Mouse (Mus musculus) embryo, embryonic 11 days (tissue): ENCODE results near the gene Tmem39b.
A peak's percentile ranks its signal among the peaks of the same experiment; 100 is the strongest.
"Not testable (repeated sequence)": the region's sequence is repeated elsewhere in the genome, so short reads cannot be mapped to it uniquely, and the experiment has no call there.

ENCODE experiments used
- DNase-seq: peaks from one replicate; pipeline ENCODE4 v3.0.0-alpha.2; 2015

The Tmem39b gene

DNA sequence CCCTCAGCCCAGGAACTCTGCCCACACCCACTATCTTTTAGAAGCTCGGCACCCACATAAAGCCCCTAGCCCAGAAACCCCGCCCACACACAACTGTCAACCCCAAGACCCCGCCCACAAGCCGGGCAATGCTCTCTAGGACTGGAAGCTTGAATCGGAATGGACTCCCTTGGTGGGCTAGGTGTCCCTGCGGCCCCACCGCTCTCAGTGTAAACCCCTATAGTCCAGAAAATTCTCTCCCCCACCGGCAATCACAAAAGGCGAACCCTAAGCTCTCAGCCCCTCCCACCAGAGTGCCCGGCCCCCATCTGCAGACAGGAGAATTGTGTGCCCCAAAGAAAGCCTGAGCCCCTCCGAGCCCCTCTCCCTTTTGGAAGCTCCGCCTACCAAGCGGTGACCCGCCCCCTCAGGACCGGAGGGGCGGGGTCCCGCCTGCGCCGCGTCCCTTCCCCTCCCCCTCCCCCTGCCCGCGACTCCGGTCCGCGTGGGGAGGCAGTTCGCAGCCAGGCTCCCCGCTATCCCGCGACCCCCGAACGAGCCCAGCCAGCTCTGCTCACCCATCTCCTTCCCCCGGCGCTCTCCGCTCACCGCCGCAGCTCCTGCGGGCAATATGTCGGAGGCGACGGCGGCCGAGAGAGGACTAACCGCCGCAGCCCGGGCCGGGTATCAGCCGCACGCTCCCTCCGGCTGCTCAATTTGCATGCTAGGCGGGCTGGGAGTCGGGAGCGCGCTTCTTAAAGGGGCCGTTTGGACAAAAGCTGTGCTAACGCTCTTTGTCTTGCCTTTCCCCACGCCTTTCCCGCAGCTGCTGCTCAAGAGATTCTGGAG is at the start of gene Tmem39b:
Gene Tmem39b, minus strand, starts transcription at position 681 of the 828 bp plus-strand sequence.
- DNase-seq: peak; percentile 97

DNA sequence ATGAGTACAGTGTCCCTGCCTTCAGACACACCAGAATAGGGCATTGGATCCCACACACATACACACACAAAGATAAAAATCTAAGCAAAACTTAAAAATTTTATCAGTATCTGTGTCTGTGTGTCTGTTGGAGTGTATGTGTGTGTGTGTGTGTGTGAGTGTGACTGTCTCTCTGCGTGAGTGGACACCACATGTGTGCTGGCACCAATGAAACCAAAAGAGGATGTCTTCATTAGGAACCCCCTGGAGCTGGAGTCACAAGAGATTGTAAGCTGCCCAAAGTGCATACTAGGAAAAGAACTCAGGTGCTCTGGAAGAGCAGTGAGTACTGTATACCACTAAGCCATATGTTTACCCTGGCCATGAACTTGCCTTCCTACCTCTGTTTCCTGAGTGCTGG is 49.5 kb upstream of the Tmem39b start:
- no peak for DNase-seq

DNA sequence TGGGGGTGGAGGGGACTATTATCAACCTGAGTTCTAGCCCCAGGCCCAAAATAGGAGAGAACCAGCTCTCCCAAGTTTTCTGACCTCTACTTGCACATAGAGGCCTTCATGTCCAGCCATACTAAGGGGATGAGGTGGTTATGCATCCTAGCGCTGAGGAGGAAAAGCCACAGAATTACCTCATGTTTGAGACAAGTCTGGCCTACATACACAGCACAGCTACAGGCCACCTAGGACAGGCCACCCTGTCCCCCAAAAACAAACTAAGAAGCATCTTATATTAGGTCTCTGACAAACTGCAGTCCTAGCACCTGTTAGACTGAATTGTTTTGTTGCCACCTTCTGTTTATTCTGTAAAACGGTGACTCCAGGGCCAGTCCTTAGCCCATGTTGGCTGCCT is 46.9 kb upstream of the Tmem39b start:
- no peak for DNase-seq

DNA sequence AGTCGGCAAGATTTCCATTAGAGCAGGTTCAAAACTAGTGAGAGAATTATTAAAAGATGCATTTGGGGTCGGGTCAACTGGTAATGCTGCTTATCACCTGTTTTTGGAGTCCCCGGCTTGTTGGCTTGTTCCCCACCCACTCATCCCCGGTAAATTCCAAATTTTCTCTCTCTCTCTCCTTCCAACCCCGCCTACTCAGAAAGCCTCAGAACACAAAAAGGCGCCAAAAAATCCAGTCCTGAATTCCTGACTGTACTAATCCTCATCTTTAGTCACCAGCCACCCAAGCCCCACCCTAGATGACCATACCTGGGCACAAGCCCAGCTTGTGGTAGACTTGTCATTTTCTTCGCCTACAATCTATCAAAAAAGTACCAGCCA is 46.4 kb upstream of the Tmem39b start:
- DNase-seq: peak; percentile 65

DNA sequence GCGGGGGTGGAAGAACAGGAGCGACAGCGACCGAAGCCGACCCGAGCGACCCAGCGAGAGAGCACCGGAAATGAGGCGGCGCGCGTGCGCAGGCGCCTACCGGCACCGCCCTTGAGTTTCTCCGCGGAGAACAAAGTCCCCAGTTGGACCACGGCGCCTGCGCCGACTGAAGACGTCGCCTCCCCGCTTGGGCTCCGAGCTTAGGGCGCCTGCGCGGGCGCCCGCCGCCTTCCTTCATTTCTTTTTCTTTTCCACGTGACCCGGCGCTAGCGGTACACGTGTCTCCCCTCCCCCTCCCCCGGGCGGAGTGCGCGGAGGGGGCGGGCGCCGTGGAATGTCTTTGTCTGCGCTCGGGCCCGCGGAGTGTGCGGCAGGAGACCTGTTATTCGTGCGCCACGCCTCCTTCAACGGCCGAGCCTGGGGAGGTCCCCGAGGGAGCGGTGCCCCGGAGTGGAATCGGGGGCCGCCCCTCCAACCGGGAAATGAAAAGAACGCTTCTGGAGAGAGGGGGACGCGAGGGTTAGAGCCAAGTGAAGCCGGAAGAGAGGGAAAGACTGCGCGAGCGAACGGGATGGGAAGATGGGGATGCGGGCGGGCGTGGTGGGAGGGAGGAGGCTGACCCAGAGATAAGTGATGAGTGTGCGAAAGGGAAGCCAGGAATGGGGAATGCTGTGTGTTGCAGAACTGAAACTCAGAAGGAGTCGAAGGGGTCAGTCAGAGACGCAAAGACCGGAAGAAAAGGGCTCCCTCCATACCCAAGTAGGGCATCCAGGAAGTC is 45.8 kb upstream of the Tmem39b start, which contains the start of gene Khdrbs1:
Gene Khdrbs1, minus strand, starts transcription at position 72 of the 778 bp plus-strand sequence.
- DNase-seq: peak; percentile 100

DNA sequence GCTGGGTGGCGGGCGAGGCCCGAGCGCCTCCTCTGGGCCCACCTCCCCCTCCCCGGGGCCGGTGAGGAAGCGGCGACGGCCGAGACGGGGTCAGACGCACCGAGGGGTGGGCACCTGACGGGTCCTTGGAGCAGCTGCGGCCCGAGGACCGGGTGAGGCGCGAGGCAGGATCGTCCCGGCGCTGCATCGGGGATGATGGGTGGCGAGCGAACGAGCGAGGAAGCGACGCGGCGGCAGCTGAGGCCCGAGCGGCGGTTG is 45.3 kb upstream of the Tmem39b start:
- no peak for DNase-seq

DNA sequence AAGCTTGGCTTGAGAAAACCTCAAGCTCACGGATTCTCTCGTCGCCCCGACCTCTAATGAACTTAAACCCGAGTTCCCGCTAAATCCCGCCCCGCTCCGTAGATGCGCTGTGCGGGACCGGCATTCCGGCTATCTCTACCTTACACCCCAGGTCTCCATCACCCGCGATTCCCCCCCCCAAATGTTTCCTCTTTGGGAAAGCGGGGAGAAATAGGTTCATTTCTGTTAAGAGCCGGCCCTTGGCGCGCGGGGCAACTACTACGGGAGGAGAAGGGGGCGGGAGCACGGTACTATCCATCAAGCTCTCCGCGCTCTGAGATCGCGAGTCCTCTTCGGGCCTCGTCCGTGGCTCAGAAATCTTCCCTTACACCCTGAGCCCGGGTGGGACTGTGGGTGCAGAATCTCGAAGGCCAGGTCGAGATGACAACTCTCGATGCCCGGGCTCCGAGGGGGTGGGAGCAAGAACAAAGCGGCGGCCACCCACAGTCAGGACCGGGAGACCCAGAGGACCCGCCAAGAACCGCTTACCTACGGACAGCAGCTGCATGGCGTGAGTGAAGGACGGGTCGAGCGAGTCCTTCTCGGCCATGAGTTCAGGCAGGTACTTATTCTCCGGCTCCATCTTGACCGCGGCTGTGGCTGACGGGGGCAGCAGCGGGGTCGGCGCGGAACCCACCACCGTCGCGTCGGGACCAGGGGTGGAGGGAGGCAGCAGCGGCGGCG is 44.8 kb upstream of the Tmem39b start:
- peak; percentile 68 for DNase-seq

DNA sequence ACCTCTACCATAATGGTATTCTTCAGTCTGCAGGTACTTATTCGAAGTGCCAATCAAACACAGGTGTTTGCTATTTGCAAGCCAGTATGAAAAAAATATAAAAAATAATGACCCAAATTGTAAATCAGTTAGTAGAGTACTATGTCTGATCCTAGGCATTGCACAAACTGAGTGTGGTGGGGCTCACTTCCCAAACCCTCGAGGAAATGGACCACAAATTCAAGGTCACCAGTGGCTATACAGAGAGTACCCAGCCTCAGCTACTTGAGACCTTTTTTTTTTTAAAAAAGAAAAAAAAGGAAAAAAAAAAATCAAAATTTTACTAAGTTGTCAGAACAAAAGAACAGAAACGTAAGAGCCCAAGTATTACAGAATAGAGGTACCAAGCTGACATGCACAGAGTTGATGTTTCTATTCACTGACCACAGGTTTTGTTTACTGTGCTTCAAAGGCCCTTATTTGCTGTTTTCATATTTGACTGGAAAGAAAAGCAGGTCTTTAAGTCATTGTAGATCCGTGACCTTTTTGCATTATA is 42.5 kb upstream of the Tmem39b start:
- no peak for DNase-seq

DNA sequence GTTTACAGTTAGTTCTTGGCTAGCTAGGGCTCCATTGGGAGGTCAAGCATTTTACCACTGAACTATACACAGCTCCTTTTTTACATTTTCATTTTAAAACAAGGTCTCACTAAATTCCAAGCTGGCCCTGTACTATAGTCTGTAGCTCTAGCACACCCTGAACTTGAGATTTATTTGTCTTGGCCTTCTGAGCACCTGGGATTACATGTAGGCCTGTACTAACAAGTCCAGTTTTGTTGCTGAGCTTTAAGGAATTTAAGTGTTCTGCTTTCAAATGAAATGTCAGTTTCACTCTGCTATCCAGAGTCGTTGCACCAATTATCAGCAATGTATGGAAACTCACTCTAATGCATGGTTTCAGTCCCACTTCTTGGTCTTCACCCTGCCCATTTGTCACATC is 39.5 kb upstream of the Tmem39b start:
- no peak for DNase-seq

DNA sequence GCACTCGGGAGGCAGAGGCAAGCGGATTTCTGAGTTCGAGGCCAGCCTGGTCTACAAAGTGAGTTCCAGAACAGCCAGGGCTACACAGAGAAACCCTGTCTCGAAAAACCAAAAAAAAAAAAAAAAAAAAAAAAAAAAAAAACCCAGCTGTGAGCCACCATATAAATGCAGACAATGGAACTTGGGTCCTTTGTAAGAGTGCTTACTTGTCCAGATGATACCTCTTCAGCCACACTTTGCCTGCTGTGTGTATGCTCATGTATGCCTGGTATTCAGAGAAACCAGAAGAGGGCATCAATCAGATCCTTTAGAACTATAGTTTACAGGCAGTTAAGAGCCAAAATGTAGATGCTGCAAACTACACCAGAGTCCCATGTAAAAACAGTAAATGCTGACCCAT is 38.8 kb upstream of the Tmem39b start:
- not testable (repeated sequence) for DNase-seq

DNA sequence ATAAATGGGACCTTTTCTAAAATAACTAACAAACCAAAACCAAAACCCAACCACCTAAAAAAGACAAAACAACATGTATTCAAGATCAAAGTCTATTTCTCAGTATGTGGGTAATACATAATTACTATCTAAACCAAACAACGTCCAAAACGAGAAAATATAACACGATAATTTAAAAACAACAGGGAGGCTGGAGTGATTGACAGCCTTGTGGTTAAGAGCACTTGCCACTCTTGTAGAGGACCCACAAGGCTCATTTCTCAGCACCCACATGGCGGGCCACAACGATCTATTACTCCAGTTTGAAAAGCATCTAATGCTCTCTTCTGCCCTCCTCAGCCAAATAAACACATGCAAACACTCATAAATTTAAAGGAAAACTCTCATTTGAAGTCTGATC is 34.8 kb upstream of the Tmem39b start:
- no peak for DNase-seq

DNA sequence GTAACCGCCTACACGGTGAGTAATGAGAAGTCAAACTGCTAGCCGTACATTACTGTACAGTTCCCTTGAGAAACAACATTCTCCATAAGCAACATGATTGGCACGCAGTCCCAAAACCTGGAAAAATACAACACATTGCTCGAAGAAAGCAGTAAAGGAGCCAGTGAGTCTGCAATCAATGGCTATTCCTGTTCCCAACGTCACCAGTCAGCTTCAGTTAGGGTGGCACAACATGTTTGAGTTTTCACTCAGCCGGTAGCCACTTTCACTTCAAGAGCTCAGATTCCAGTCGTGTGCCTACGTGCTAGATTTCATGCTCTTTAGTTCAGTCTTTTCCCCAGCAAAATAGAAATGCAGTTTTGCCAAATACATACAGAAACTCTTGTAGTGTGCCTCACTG is 19.7 kb upstream of the Tmem39b start:
- DNase-seq: no peak

DNA sequence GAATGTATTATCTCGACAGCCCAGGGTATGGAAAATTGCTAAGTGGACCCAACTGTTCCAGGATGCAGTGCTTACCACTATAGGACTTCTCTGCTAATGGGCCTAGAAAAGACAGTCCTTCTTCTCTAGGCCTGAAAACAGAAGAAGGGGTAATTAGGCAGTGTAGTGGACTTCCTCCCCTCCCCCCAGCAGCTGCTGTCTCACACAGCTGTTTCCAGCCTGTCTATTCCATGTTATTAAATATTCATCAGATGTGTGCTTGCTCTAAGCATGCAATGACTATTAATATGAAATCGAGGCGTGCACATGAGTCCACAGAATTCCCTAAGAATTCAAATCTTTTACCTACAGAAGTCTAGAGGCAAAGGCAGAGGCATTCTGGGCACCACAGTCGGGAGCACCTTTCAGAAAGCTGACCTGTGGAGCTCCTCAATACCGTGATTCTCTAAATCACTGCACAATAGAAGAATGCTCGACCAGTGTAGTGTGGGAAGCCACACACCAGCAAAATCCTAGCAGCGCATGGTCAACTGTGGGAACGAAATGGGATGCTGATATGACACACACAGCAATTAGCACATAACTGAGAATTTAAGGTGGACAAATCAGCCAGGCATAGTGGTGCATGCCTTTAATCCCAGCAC is 13.0 kb upstream of the Tmem39b start:
- peak; percentile 18 for DNase-seq

DNA sequence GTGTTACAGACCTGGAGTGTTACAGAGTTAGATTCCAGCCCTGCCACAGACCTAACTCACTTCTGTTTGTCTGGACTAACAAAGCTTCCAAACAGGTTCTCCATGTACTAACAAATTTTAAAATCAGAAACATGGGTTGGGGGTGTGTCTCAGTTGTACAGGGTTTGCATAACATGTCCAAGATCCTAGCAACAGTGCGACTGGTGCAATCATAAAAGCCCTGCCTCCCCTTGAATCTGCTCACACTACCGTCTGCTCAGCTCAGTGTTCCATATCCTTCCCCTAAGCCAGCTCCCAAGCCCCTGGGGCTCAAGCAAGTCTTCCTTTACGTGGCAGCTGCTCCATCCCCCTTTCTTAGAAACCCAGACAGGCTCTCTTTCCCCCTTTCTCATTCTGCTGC is 10.1 kb upstream of the Tmem39b start:
- no peak for DNase-seq

DNA sequence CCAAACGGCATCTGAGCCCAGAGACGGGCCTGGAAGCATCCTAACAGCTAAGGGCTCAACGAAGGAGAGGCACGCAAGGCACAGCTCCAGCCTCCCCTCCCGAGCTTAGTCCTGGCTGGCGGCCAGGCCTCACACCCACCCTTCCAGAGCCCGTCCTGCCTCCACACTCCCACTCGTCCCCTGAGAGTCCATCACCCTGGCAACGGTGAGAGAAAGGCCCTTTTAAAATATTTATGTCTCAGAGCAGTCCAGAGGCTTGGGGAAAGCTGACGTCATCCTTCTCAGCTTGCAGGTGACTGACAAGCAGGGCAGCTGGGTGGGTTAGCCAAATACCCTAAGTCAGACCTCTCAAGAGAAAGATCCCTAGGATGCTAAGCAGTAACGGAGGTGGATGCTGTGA is 5.8 kb upstream of the Tmem39b start:
- DNase-seq: peak; percentile 82

DNA sequence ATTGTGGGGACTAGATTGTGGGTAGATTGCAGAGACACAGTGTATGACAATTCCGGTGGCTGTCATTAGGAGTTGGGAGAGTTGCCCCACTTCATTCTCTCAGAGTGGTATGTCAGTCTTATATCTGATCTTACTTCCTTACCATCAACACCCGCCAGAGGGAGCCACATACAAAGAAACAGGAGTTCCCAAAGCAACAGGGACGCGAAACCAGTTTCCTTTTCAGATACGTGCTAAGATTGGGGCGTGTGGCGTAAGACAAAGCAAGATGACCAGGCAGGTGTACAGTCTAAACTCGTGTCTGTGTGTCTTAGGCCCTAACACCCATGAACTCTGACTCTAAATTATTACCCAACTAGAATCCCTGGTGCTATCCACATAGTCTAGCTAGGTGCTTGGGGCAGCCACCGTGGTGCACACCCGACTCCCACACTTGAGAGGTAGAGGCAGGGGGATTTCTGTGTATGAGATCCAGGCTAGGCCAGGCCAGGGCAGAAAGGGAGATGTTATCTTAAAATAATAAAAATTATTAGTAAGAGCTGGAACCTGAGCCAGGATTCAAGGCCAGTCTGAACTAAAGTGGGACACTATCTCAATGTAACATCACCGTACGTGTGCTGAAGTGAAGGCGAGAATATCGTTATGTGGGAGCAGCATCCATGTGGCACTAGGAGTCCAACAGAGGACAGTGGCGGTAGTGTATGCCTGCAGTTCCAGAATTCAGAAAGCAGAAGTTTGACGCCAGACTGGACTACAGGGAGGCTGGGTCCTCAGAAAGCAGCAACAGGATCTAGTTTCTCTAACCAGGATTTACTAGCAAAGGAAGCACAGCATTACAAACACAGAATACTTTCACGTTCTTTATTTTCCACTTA is 5.1 kb upstream of the Tmem39b start:
- peak; percentile 88 for DNase-seq

DNA sequence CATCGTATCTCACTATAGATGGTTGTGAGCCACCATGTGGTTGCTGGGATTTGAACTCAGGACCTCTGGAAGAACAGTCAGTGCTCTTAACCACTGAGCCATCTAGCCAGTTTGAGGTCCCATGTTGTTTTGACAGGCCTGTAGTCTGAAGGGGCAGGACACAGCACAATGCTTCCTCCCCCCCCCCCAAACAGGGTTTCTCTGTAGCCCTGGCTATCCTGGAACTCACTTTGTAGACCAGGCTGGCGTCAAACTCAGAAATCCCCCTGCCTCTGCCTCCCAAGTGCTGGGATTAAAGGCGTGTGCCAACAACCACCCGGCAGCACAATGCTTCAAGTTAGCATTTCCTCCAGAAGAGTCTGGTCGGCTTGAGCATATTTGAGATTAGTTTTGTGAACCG is 4.0 kb upstream of the Tmem39b start:
- not testable (repeated sequence) for DNase-seq

DNA sequence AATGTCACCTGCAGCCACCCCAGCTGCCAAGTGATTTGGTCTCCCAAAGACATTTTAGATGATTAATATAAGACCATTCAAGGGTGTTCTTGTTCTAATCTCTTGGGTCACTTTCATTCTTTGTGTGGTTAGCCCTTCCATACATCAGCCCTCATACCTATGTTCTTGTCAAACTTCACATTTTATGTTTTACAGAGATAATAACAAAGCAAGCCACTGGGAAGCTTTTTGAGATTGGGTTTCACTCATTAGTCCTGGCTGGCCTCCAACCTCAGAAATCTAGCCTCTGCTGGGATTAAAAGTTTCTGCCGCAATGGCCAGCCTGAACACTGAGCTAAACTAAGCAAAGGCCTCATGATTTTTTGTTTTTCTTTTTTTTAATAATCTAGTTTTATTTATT is 3.6 kb upstream of the Tmem39b start:
- no peak for DNase-seq

DNA sequence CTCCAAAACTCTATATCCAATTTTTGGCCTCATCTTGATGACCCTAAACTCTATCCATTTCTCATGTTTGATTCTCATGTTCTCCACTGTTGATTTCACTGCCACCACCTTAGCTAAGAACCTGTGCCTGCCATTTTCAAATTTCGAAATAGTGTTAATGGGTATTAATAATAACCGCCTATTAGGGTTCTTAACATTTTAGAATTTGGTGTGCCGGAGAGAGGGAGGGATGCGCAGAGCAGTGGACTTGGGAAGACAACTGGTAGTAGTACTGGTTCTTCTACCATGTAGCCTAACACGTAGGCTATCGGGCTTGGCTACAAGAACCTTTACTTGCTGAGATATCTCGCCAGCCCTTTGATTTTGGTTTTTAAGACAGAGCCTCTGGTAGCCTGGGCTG is 553 bp upstream of the Tmem39b start:
- peak; percentile 22 for DNase-seq

DNA sequence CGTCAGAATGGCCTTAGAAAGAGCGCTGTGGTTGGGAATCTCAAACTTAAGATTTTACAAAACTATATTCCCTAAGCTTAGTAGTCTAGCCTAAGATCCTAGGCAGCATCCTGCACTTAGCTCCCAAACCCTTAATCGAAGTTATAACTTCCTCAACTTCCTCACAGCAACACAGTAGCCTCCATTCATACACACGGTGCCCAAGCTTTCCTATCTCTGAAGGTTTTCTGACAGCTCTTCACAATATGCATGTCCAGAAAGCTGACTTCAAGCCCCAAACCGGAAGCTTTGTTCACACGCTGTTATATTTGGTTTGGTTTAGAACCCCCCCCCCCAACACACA is 852 bp downstream of the Tmem39b start:
- DNase-seq: no peak

DNA sequence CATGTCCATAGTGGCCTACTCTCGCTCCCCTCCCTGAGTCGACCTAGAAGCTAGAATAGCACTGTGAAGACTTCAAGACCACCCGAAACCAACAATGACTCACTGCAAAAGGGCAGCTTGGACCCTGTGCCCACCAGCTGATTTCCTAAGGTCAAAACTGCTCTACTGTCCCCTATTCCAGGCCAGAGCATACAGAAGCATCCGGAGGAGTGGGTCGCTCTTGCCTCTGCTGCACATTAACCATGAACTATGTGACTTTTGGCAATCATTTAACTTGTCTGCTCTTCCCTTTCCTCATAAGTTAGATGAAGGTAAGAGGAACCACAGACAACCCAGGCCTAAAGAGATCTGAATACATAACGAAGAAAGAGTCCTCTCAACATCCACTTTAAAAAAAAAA is 12.1 kb downstream of the Tmem39b start:
- DNase-seq: no peak

DNA sequence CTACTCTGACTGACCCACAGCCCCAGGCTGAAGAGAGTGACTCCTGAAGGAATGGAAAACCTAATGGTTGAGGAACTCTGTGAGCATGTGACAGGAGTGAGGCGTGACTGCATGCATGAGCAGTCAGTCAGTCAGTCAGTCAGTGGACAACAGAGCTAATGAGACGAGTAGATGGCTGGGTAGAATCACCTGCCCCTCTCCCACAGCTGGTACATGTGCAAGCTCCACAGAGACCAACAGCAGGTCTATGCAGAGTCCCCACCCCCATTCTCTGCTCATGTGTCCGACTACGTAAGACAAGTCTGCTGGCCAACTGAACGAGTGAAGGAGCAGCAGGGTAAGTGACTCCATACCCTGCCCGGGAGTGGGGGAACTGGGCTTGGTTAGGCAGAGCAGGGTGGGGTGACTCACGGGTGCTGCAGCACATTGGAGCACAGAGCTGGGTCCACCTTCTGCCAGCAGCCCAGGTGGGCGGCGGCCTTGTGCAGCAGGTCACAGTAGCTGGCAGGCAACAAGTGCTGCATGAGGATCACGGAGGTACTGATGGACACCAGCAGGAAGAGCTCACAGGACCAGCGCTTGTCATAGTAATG is 12.6 kb downstream of the Tmem39b start:
- no peak for DNase-seq
